16 mouse cellular contexts compared by ENCODE assay signal in the genomic region with DNA sequence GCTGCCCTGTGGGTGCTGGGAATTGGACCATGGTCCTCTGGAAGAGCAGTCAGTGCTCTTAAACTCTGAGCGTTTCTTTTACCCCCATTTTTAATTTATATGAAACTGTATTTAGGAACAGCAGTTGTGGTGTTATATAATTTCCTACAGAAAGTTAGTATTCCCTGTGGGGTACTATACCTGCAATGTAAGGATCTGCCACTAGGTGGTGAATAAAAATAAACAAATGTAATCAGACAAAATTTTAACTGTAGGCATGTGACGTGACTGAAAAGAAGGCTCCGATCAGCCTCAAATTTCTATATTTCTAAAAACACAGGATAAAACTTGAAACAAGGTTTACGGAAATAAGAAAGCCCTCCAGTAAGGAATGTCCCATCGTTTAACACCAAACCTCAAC.
DNase-seq lines count a peak whose midpoint lies in the region; ATAC-seq and TF ChIP-seq lines count a peak whose summit lies in the region.
"Had no signal": no experiment of that assay in that cellular context is flagged by ENCODE, and none has a peak within 500 bp of the region (broad histone marks: within the 10 kb centered on the region; RNA-seq: fewer than 3 reads in every experiment).

No protein-coding gene starts in this region.

- no peaks in the 10 kb centered on the region for H3K27me3 ChIP-seq in hindbrain, postnatal 0 days (ENCODE audit: insufficient read depth, low read length)
- no peaks in the 10 kb centered on the region for H3K27me3 ChIP-seq in hindbrain, embryonic 11.5 days (ENCODE audit: control insufficient read depth, insufficient read depth, low read length)
- no peaks in the 10 kb centered on the region for H3K27me3 ChIP-seq in lung, postnatal 0 days (replicated peaks; ENCODE audit: insufficient read depth, low read length)
- H3K27me3 ChIP-seq in CH12.LX (replicated peaks): no peaks in the 10 kb centered on the region
- no peaks in the 10 kb centered on the region for H3K27me3 ChIP-seq in liver, postnatal 0 days (ENCODE audit: insufficient read depth, low read length)
- H3K27me3 ChIP-seq: forebrain, embryonic 12.5 days; lung, embryonic 15.5 days; neural tube, embryonic 15.5 days had no signal

- peak; percentile 40 for DNase-seq in hindbrain, postnatal 0 days (ENCODE audit: low spot score)
- no peak for DNase-seq in hindbrain, embryonic 11.5 days (ENCODE audit: low spot score)
- peak; percentile 47 for DNase-seq in lung, postnatal 0 days (ENCODE audit: low spot score)
- no peak for DNase-seq in lung, postnatal 4 days
- DNase-seq in CH12.LX (ENCODE audit: extremely low read depth): no peak
- no peak for DNase-seq in liver, postnatal 0 days
- DNase-seq in right cerebral cortex, postnatal 36 days (ENCODE audit: low spot score in 2 of 2): no peak
- no peak for DNase-seq in cerebellum, postnatal 25 days
- DNase-seq: adrenal gland, postnatal 10 days; cerebellum, postnatal 14 days; gastrocnemius, postnatal 36 days; kidney, postnatal 4 days; thymus, postnatal 36 days had no signal

- H3K4me1 ChIP-seq in hindbrain, postnatal 0 days (ENCODE audit: insufficient read depth, low read length): no peaks in the 10 kb centered on the region
- no peaks in the 10 kb centered on the region; the same call in 1 of the 2 replicates for H3K4me1 ChIP-seq in hindbrain, embryonic 11.5 days (replicated peaks; ENCODE audit: control insufficient read depth, insufficient read depth, low read length)
- H3K4me1 ChIP-seq in lung, postnatal 0 days (ENCODE audit: insufficient read depth, low read depth, low read length): peaks cover 4% of the 10 kb centered on the region; the same call in 1 of the 2 replicates
- peaks cover 3 to 19% of the 10 kb centered on the region in 2 experiments; a peak in 3 of 4 replicates for H3K4me1 ChIP-seq in CH12.LX (ENCODE audit: control insufficient read depth in 1 of 2, insufficient read depth in 2 of 2)
- peaks cover 19% of the 10 kb centered on the region for H3K4me1 ChIP-seq in liver, postnatal 0 days (ENCODE audit: insufficient read depth)

- no peak overlapping the region for H3K4me2 ChIP-seq in hindbrain, postnatal 0 days (ENCODE audit: low read depth, low read length)
- H3K4me2 ChIP-seq in hindbrain, embryonic 11.5 days (replicated peaks; ENCODE audit: low read depth, low read length): no peak overlapping the region
- H3K4me2 ChIP-seq in lung, postnatal 0 days (replicated peaks; ENCODE audit: low read depth, low read length): no peak overlapping the region
- H3K4me2 ChIP-seq in CH12.LX (ENCODE audit: insufficient read depth, low read depth, poor library complexity, severe bottlenecking): no peak overlapping the region
- H3K4me2 ChIP-seq in liver, postnatal 0 days (ENCODE audit: low read depth, low read length): no peak overlapping the region
- H3K4me2 ChIP-seq: forebrain, embryonic 12.5 days; lung, embryonic 15.5 days; neural tube, embryonic 15.5 days had no signal

- in situ Hi-C loops in CH12.LX (cut with MboI; ENCODE audit: low pct_ligation_motif_present, low pct_unique_long_range_greater_than_20kb, low sequenced_read_pairs): no loop called here

- H3K4me3 ChIP-seq in hindbrain, postnatal 0 days (ENCODE audit: low read length): no peak overlapping the region
- no peak overlapping the region for H3K4me3 ChIP-seq in hindbrain, embryonic 11.5 days (ENCODE audit: low read depth, low read length)
- no peak overlapping the region for H3K4me3 ChIP-seq in lung, postnatal 0 days (ENCODE audit: low read depth, low read length)
- H3K4me3 ChIP-seq in CH12.LX (replicated peaks in 1 of 3; ENCODE audit: low read depth in 2 of 3, low read length in 2 of 3, poor library complexity in 1 of 3): no peak overlapping the region
- no peak overlapping the region for H3K4me3 ChIP-seq in liver, postnatal 0 days (ENCODE audit: low read depth, low read length)
- H3K4me3 ChIP-seq: forebrain, embryonic 12.5 days; lung, embryonic 15.5 days; neural tube, embryonic 15.5 days had no signal

- 82% methylated on average over 5 of the region's 5 CpGs for WGBS in hindbrain, postnatal 0 days
- WGBS in hindbrain, embryonic 11.5 days: 90% methylated on average over 5 of the region's 5 CpGs
- 66% methylated on average over 5 of the region's 5 CpGs for WGBS in lung, postnatal 0 days
- WGBS in liver, postnatal 0 days (ENCODE audit: insufficient replicate concordance): 69% methylated on average over 5 of the region's 5 CpGs

- no peak overlapping the region for H3K9ac ChIP-seq in hindbrain, postnatal 0 days (replicated peaks; ENCODE audit: low read length)
- H3K9ac ChIP-seq in hindbrain, embryonic 11.5 days (ENCODE audit: low read depth, low read length): no peak overlapping the region
- H3K9ac ChIP-seq in lung, postnatal 0 days (replicated peaks; ENCODE audit: low read depth): no peak overlapping the region
- no peak overlapping the region for H3K9ac ChIP-seq in CH12.LX (ENCODE audit: insufficient read depth, low read depth)
- no peak overlapping the region for H3K9ac ChIP-seq in liver, postnatal 0 days (replicated peaks)
- H3K9ac ChIP-seq: forebrain, embryonic 12.5 days; lung, embryonic 15.5 days; neural tube, embryonic 15.5 days had no signal

- no peak for TF ChIP-seq EP300 in lung, postnatal 0 days (IDR thresholded peaks at IDR 0.05)
- TF ChIP-seq EP300 in CH12.LX (IDR thresholded peaks at IDR 0.05; ENCODE audit: low read length): no peak
- TF ChIP-seq EP300 in liver, postnatal 0 days (IDR thresholded peaks at IDR 0.05; ENCODE audit: low read depth): no peak

- no peaks in the 10 kb centered on the region for H3K9me3 ChIP-seq in hindbrain, postnatal 0 days (ENCODE audit: low read length)
- H3K9me3 ChIP-seq in hindbrain, embryonic 11.5 days (ENCODE audit: control insufficient read depth, low read length): no peaks in the 10 kb centered on the region
- H3K9me3 ChIP-seq in lung, postnatal 0 days (ENCODE audit: low read length): no peaks in the 10 kb centered on the region
- H3K9me3 ChIP-seq in CH12.LX (replicated peaks; ENCODE audit: low read length): no peaks in the 10 kb centered on the region
- H3K9me3 ChIP-seq in liver, postnatal 0 days (ENCODE audit: low read length): no peaks in the 10 kb centered on the region
- H3K9me3 ChIP-seq: forebrain, embryonic 12.5 days; lung, embryonic 15.5 days; neural tube, embryonic 15.5 days had no signal

- TF ChIP-seq POLR2A in CH12.LX (IDR thresholded peaks at IDR 0.05; ENCODE audit: low read depth, low read length): no peak

- no peak for ATAC-seq in hindbrain, postnatal 0 days
- ATAC-seq in hindbrain, embryonic 11.5 days (ENCODE audit: low FRiP score): no peak
- no peak for ATAC-seq in lung, postnatal 0 days
- ATAC-seq in liver, postnatal 0 days: no peak

- no peak overlapping the region for H3K27ac ChIP-seq in hindbrain, postnatal 0 days
- H3K27ac ChIP-seq in hindbrain, embryonic 11.5 days (ENCODE audit: low read depth, low read length): no peak overlapping the region
- no peak overlapping the region for H3K27ac ChIP-seq in lung, postnatal 0 days (ENCODE audit: low read length)
- H3K27ac ChIP-seq in CH12.LX (ENCODE audit: insufficient read depth, low read depth): no peak overlapping the region
- no peak overlapping the region for H3K27ac ChIP-seq in liver, postnatal 0 days (ENCODE audit: low read depth)
- H3K27ac ChIP-seq: forebrain, embryonic 12.5 days; lung, embryonic 15.5 days; neural tube, embryonic 15.5 days had no signal

- no peaks in the 10 kb centered on the region for H3K36me3 ChIP-seq in hindbrain, postnatal 0 days (ENCODE audit: insufficient read depth, low read length)
- H3K36me3 ChIP-seq in hindbrain, embryonic 11.5 days (ENCODE audit: control insufficient read depth, insufficient read depth, low read length): no peaks in the 10 kb centered on the region
- no peaks in the 10 kb centered on the region for H3K36me3 ChIP-seq in lung, postnatal 0 days (ENCODE audit: insufficient read depth, low read length)
- H3K36me3 ChIP-seq in CH12.LX (replicated peaks in 1 of 2; ENCODE audit: control insufficient read depth in 1 of 2, insufficient read depth in 1 of 2, low read length in 1 of 2): peaks cover 0 to 14% of the 10 kb centered on the region in 2 experiments
- H3K36me3 ChIP-seq in liver, postnatal 0 days (replicated peaks; ENCODE audit: insufficient read depth, low read length): no peaks in the 10 kb centered on the region
- H3K36me3 ChIP-seq: forebrain, embryonic 12.5 days; lung, embryonic 15.5 days; neural tube, embryonic 15.5 days had no signal

- peak; percentile 47 for TF ChIP-seq CTCF in hindbrain, postnatal 0 days (IDR thresholded peaks at IDR 0.05; ENCODE audit: low read depth)
- peak; percentile 63 for TF ChIP-seq CTCF in lung, postnatal 0 days (IDR thresholded peaks at IDR 0.05)
- peak; percentile 13 to 52; a peak in 3 of 4 replicates for TF ChIP-seq CTCF in CH12.LX (conservative IDR thresholded peaks at IDR 0.05 in 1 of 2, IDR thresholded peaks at IDR 0.05 in 1 of 2; ENCODE audit: low read depth in 2 of 2, low read length in 2 of 2)
- peak; percentile 59 for TF ChIP-seq CTCF in liver, postnatal 0 days (IDR thresholded peaks at IDR 0.05; ENCODE audit: low read depth)

- dilution Hi-C loops in CH12.LX (cut with MboI; ENCODE audit: extremely low pct_ligation_motif_present, extremely low pct_unique_long_range_greater_than_20kb, low sequenced_read_pairs): no loop called here

- peak; percentile 19 for TF ChIP-seq RAD21 in CH12.LX (IDR thresholded peaks at IDR 0.05; ENCODE audit: low read depth, low read length)

- no peaks in the 10 kb centered on the region for H3K79me2 ChIP-seq in CH12.LX (replicated peaks; ENCODE audit: control insufficient read depth, extremely low read depth, insufficient read depth, poor library complexity, severe bottlenecking)

TF ChIP-seq in CH12.LX, 34 proteins besides CTCF, POLR2A, EP300 and RAD21:
- no peak for TF ChIP-seq ELF1 (IDR thresholded peaks at IDR 0.05; ENCODE audit: low read depth, low read length)
- no peak for TF ChIP-seq NELFE (IDR thresholded peaks at IDR 0.05; ENCODE audit: low read depth, low read length)
- peak; percentile 46 for TF ChIP-seq SMC3 (IDR thresholded peaks at IDR 0.05; ENCODE audit: low read depth, low read length)

Comparison
In these comparisons a context has a peak if more than half of its experiments do, and no peak if none do; other contexts are left out.
1. DNase-seq: peak in hindbrain, postnatal 0 days (single experiment) and lung, postnatal 0 days (single experiment); none in hindbrain, embryonic 11.5 days (single experiment), lung, postnatal 4 days (0 of 2), CH12.LX (single experiment), liver, postnatal 0 days (single experiment), right cerebral cortex, postnatal 36 days (0 of 2) and cerebellum, postnatal 25 days (0 of 2).
2. Peak in every context shown above with its lines, with median percentiles within 50 percentile points of each other: CTCF ChIP-seq.